Mouse (Mus musculus): ENCODE data around the gene Lpar3.

Lpar3 gene

GRCm38 (mm10) chr3:146257483-146258122, 36.8 kb downstream of the Lpar3 start:
- in situ Hi-C loops (cut with MboI, MseI): no loop called here

GRCm38 (mm10) chr3:146260203-146260602, 39.4 kb downstream of the Lpar3 start:
- in situ Hi-C loops (cut with MboI, MseI): no loop called here

GRCm38 (mm10) chr3:146260845-146261244, 40.1 kb downstream of the Lpar3 start:
- in situ Hi-C loops (cut with MboI, MseI): no loop called here

- in situ Hi-C loops (cut with MboI, MseI): no loop called here
These were observed 41.8 kb downstream of the Lpar3 start for GRCm38 (mm10) chr3:146262536-146262935.

- in situ Hi-C loops (cut with MboI, MseI): no loop called here
These were observed 43.4 kb downstream of the Lpar3 start for GRCm38 (mm10) chr3:146264146-146264545.

- in situ Hi-C loops (cut with MboI, MseI): no loop called here
These were observed 44.9 kb downstream of the Lpar3 start for GRCm38 (mm10) chr3:146265545-146266130.

- in situ Hi-C loops (cut with MboI, MseI): no loop called here
These were observed 47.5 kb downstream of the Lpar3 start for GRCm38 (mm10) chr3:146268024-146268801.

- in situ Hi-C loops (cut with MboI, MseI): no loop called here
These were observed 53.7 kb downstream of the Lpar3 start for GRCm38 (mm10) chr3:146274503-146274902.

GRCm38 (mm10) chr3:146275360-146276025, 54.7 kb downstream of the Lpar3 start:
- in situ Hi-C loops (cut with MboI, MseI): no loop called here

GRCm38 (mm10) chr3:146276026-146276409, 55.3 kb downstream of the Lpar3 start:
- in situ Hi-C loops (cut with MboI, MseI): no loop called here

- in situ Hi-C loops (cut with MboI, MseI): no loop called here
These were observed 56.2 kb downstream of the Lpar3 start for GRCm38 (mm10) chr3:146276991-146277390.

- in situ Hi-C loops (cut with MboI, MseI): no loop called here
These were observed 56.7 kb downstream of the Lpar3 start for GRCm38 (mm10) chr3:146277456-146277855.

- in situ Hi-C loops (cut with MboI, MseI): no loop called here
These were observed 57.7 kb downstream of the Lpar3 start for GRCm38 (mm10) chr3:146278195-146279140.

GRCm38 (mm10) chr3:146283732-146284361, 63.1 kb downstream of the Lpar3 start:
- in situ Hi-C loops (cut with MboI, MseI): no loop called here

- in situ Hi-C loops (cut with MboI, MseI): loop anchor here (5.0 kb wide), 1 partner anchor 104 kb away; no protein-coding TSS in a partner anchor
These were observed 65.4 kb downstream of the Lpar3 start for GRCm38 (mm10) chr3:146286118-146286517.

GRCm38 (mm10) chr3:146291928-146292327, 71.2 kb downstream of the Lpar3 start:
- in situ Hi-C loops (cut with MboI, MseI): no loop called here

- in situ Hi-C loops (cut with MboI, MseI): no loop called here
These were observed 71.8 kb downstream of the Lpar3 start for GRCm38 (mm10) chr3:146292515-146292914.

- in situ Hi-C loops (cut with MboI, MseI): no loop called here
These were observed 81.7 kb downstream of the Lpar3 start for GRCm38 (mm10) chr3:146302451-146302850.

- in situ Hi-C loops (cut with MboI, MseI): no loop called here
These were observed 82.4 kb downstream of the Lpar3 start for GRCm38 (mm10) chr3:146303194-146303593.

GRCm38 (mm10) chr3:146304556-146305405, 84.0 kb downstream of the Lpar3 start:
- in situ Hi-C loops (cut with MboI, MseI): no loop called here
